Mouse (Mus musculus) liver, postnatal 0 days (tissue): Measurements from ENCODE around the gene Ttc38. TPM values are rescaled to one million over a fixed set of nuclear protein-coding genes. Genes with fewer than 3 reads are reported as not detected.
A peak's percentile ranks its signal among the peaks of the same experiment; 100 is the strongest.
"Not testable (repeated sequence)": the region's sequence is repeated elsewhere in the genome, so short reads cannot be mapped to it uniquely, and the experiment has no call there.

ENCODE experiments used
- ATAC-seq: fragments of 200-750 bp; cut with Nextera tagmentation; 2 replicates; pipeline ENCODE4 v1.8.0; 2017; ENCODE audit warnings: mild to moderate bottlenecking, moderate library complexity
- DNase-seq: peaks from one replicate; pipeline ENCODE4 v3.0.0-alpha.2; 2016
- H3K27ac ChIP-seq: fragments of 300-500 bp; sonication (generic); 2 replicates; pipeline ENCODE4 v1.5.1; 2014; ENCODE audit warnings: antibody characterized with exemption, moderate library complexity, mild to moderate bottlenecking, low read depth
- H3K27me3 ChIP-seq: fragments of 300-500 bp; sonication (generic); 2 replicates; pipeline ENCODE4 v1.6.1; 2014; ENCODE audit warnings: low read length, control low read depth, mixed read lengths; ENCODE audit not compliant: insufficient read depth
- H3K36me3 ChIP-seq: fragments of 300-500 bp; sonication (generic); replicated peaks from 2 replicates; pipeline ENCODE4 v1.6.1; 2014; ENCODE audit warnings: mild to moderate bottlenecking, control low read depth, low read length, moderate library complexity, mixed read lengths; ENCODE audit not compliant: insufficient read depth
- H3K4me1 ChIP-seq: fragments of 300-500 bp; sonication (generic); 2 replicates; pipeline ENCODE4 v1.6.1; 2014; ENCODE audit warnings: antibody characterized with exemption, mild to moderate bottlenecking, control low read depth; ENCODE audit not compliant: insufficient read depth
- H3K4me2 ChIP-seq: fragments of 300-500 bp; sonication (generic); 2 replicates; pipeline ENCODE4 v1.6.1; 2014; ENCODE audit warnings: low read depth, mild to moderate bottlenecking, low read length, moderate library complexity, mixed read lengths
- H3K4me3 ChIP-seq: fragments of 300-500 bp; sonication (generic); 2 replicates; pipeline ENCODE4 v1.5.1; 2014; ENCODE audit warnings: low read depth, low read length
- H3K9ac ChIP-seq: fragments of 300-500 bp; sonication (generic); replicated peaks from 2 replicates; pipeline ENCODE4 v1.6.1; 2014; ENCODE audit warnings: mild to moderate bottlenecking, moderate library complexity
- H3K9me3 ChIP-seq: fragments of 300-500 bp; sonication (generic); 2 replicates; pipeline ENCODE4 v1.6.1; 2016; ENCODE audit warnings: mild to moderate bottlenecking, control low read depth, low read length, mixed read lengths
- CTCF ChIP-seq: sonication (generic); IDR thresholded peaks from 2 replicates; pipeline ENCODE4 v1.5.1; 2016; ENCODE audit warnings: antibody characterized with exemption, low read depth
- EP300 ChIP-seq: IDR thresholded peaks from 2 replicates; pipeline ENCODE4 v1.6.1; 2016; ENCODE audit warnings: antibody characterized with exemption, low read depth, mild to moderate bottlenecking
- WGBS: fragments of 180-500 bp; shearing (Covaris S2); extraction: QIAGEN DNeasy Blood & Tissue Kit; methylation state at CpG from one replicate; pipeline ENCODE4 v1.1.7; 2014; ENCODE audit not compliant: insufficient replicate concordance; 5-methylcytosine and 5-hydroxymethylcytosine counted together
- polyA plus RNA-seq: library from polyadenylated mRNA; unstranded; fragments of >200 nt; fragmentation: Nextera tagmentation; extraction: Ambion mirVana; gene quantifications from 2 replicates; pipeline ENCODE4 v1.2.1, GENCODE M21; 2015

Gene Ttc38
- polyA plus RNA-seq, 1 experiment from 2014 or later: 16.2 TPM

GRCm38 (mm10) chr15:85845071-85845470 lies 13.0 kb downstream of the Ttc38 start:
- Histone ChIP-seq H3K9me3 (no peaks in the 10 kb centered on the region), H3K36me3 (peaks cover 25% of the 10 kb centered on the region), H3K4me3 (no peak overlapping the region), H3K27me3 (no peaks in the 10 kb centered on the region), H3K4me1 (0 out of 2 replicates have a peak, but pooled peaks cover 4% of the 10 kb centered on the region), H3K27ac (no peak overlapping the region), H3K4me2 (no peak overlapping the region), H3K9ac (no peak overlapping the region)
- no peak for DNase-seq
- TF ChIP-seq CTCF: no peak
- TF ChIP-seq EP300: no peak
- ATAC-seq: no peak

DNA sequence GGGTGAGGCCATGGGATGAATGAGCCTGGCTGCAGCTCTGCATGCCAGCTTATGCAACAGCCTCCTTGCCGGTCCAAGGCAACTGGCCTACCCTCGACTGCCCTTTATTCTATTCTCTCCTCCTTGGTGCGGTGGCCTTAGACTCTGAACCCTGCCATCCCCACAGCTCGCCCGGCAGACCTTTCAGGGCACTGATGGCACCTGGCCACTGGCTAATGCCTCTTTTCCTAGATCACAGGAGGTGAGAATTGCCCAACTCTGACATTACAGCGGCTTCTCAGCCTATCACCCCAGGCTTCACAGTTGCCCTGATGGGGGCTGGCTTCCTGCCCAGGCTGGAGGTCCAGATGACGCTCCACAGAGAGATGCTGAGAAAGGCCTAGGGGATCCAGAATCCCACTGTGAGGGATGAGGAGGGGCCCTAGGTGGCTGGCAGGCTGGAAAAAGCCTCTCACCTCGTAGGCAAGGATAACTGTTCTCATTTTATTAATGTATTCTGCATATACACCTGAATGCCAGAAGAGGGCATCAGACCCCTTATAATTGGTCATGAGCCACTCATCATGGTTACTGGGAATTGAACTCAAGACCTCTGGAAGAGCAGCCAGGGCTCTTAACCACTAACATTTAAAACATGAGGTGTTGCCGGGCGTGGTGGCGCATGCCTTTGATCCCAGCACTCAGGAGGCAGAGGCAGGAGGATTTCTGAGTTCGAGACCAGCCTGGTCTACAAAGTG lies 19.7 kb downstream of the Ttc38 start:
- no peak for TF ChIP-seq EP300
- TF ChIP-seq CTCF: peak; percentile 48
- H3K4me1 ChIP-seq: no peaks in the 10 kb centered on the region; the same call in 1 of the 2 replicates
- no peaks in the 10 kb centered on the region for H3K27me3 ChIP-seq
- no peak overlapping the region for H3K4me3 ChIP-seq
- no peak for DNase-seq
- no peaks in the 10 kb centered on the region for H3K9me3 ChIP-seq
- H3K36me3 ChIP-seq: peaks cover 5% of the 10 kb centered on the region; the same call in 1 of the 2 replicates
- H3K4me2 ChIP-seq: no peak overlapping the region
- WGBS: 75% methylated on average over 12 of the region's 12 CpGs
- no peak overlapping the region for H3K9ac ChIP-seq
- H3K27ac ChIP-seq: no peak overlapping the region
- ATAC-seq: no peak

DNA sequence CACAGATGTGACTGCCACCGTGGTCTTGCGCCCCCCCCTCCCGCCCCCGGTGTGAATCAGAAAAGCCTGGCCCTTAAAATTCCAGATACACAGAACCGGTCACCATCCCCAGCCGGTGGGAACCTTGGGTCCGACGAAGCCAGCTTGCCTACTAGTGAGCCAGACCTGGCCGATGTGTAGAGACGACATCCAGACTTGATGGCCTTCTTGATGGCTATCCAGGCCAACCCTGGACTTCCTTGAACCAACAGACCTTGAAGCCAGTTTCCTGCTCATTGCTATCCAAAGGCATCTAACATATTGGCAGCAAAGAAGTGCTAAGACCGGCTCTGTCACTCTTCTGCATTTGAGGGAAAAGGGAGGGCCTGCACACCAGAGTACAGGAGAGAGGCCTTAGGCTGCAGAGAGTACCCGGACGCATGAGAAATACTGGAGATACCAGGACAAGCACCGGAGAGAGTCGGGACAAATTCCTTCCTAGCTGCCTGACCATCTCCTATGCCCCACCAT lies 26.9 kb downstream of the Ttc38 start:
- peak; percentile 24 for DNase-seq
- peak overlapping the region; percentile 61 for H3K9ac ChIP-seq
- H3K4me2 ChIP-seq: peak overlapping the region; percentile 90
- H3K27ac ChIP-seq: 0 out of 2 replicates have a peak overlapping the region, but pooled peaks have one; percentile 49
- H3K4me3 ChIP-seq: peak overlapping the region; percentile 84
- peak; percentile 2; the same call in 1 of the 2 replicates for ATAC-seq
- TF ChIP-seq CTCF (no peak), EP300 (no peak)
- H3K36me3 ChIP-seq: peaks cover 18% of the 10 kb centered on the region
- H3K9me3 ChIP-seq: no peaks in the 10 kb centered on the region
- no peaks in the 10 kb centered on the region for H3K27me3 ChIP-seq
- 11% methylated on average over 15 of the region's 15 CpGs for WGBS
- H3K4me1 ChIP-seq: peaks cover 20% of the 10 kb centered on the region

GRCm38 (mm10) chr15:85859490-85860031 lies 27.5 kb downstream of the Ttc38 start, which contains the start of gene Gtse1:
Gene Gtse1, plus strand, starts transcription at chr15:85859745.
- ATAC-seq: peak; percentile 99
- no peak for TF ChIP-seq EP300
- TF ChIP-seq CTCF: no peak
- Histone ChIP-seq H3K4me3 (peak within 1 kb of the TSS; percentile 84), H3K4me1 (peaks cover 20% of the 10 kb centered on the region), H3K36me3 (peaks cover 23% of the 10 kb centered on the region), H3K9ac (peak within 1 kb of the TSS; percentile 77), H3K9me3 (no peaks in the 10 kb centered on the region), H3K4me2 (peak within 1 kb of the TSS; percentile 90), H3K27me3 (no peaks in the 10 kb centered on the region), H3K27ac (peak within 1 kb of the TSS; percentile 49; the same call in 1 of the 2 replicates)
- under 1% methylated on average over 42 of the region's 42 CpGs for WGBS
- peak; percentile 94 for DNase-seq

- not testable (repeated sequence) for H3K27me3 ChIP-seq, H3K4me1 ChIP-seq, H3K4me2 ChIP-seq, H3K9ac ChIP-seq, H3K4me3 ChIP-seq, DNase-seq, H3K27ac ChIP-seq, ATAC-seq, H3K9me3 ChIP-seq
- H3K36me3 ChIP-seq: peaks cover 61% of the 10 kb centered on the region
- WGBS: 98% methylated on average over 7 of the region's 7 CpGs
Observed at GRCm38 (mm10) chr15:85865913-85866312, 33.8 kb downstream of the Ttc38 start.

- H3K9ac ChIP-seq: no peak overlapping the region
- ATAC-seq (peak; percentile 77), DNase-seq (peak; percentile 77)
- no peaks in the 10 kb centered on the region for H3K27me3 ChIP-seq
- no peak overlapping the region for H3K4me2 ChIP-seq
- peaks cover 73% of the 10 kb centered on the region for H3K36me3 ChIP-seq
- WGBS: 41% methylated on average over 6 of the region's 6 CpGs
- H3K4me1 ChIP-seq: no peaks in the 10 kb centered on the region
- no peak overlapping the region for H3K27ac ChIP-seq
- H3K4me3 ChIP-seq: no peak overlapping the region
- TF ChIP-seq CTCF: peak; percentile 95
- TF ChIP-seq EP300: no peak
- no peaks in the 10 kb centered on the region for H3K9me3 ChIP-seq
Observed at GRCm38 (mm10) chr15:85867696-85868095, 35.6 kb downstream of the Ttc38 start.
